Comparison of ENCODE assay signal across 9 mouse cellular contexts in the genomic region with DNA sequence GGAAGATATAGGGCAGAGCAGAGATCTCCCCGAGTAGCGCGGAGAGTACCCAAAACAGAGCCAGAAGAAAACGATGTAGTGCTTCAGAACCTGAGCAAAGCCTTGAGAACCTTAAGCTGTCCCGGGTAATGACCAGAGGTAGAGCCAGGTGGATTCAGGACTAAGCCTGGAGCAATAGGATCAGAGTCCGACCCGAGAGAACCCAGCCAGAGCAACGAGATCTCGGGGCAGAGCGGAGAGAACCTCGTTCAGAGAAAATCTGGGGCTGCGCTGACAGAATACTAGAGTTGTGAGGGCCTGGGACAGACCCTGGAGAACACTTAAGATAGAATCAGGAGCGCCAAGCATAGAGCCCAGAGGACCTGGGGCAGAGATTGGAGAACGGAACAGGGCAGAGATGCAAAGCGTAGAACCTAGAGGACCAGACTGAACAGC. TPM values are rescaled to one million over a fixed set of nuclear protein-coding genes. Genes with fewer than 3 reads are reported as not detected.
DNase-seq lines count a peak whose midpoint lies in the region; ATAC-seq lines count a peak whose summit lies in the region.
"Had no signal": no experiment of that assay in that cellular context is flagged by ENCODE, and none has a peak within 500 bp of the region (broad histone marks: within the 10 kb centered on the region; RNA-seq: fewer than 3 reads in every experiment).

No protein-coding gene starts in this region.

- H3K9ac ChIP-seq in embryonic facial prominence, embryonic 14.5 days (ENCODE audit: low read depth, low read length) = peak overlapping the region; percentile 74
- no peak overlapping the region for H3K9ac ChIP-seq in liver, embryonic 12.5 days

- intact Hi-C loops in heart, postnatal 36 days (cut with DNase I) = loop anchor here (2.0 to 5.0 kb wide), 3 partner anchors 39 to 201 kb away; no protein-coding TSS in a partner anchor

- no peak overlapping the region for H3K27ac ChIP-seq in embryonic facial prominence, embryonic 14.5 days (replicated peaks; ENCODE audit: low read depth, low read length)
- H3K27ac ChIP-seq in liver, embryonic 12.5 days = no peak overlapping the region

- peak overlapping the region; percentile 73 for H3K4me3 ChIP-seq in embryonic facial prominence, embryonic 14.5 days (ENCODE audit: low read depth, low read length)
- H3K4me3 ChIP-seq in liver, embryonic 12.5 days = peak overlapping the region; percentile 62
- H3K4me3 ChIP-seq: myocyte had no signal

- H3K36me3 ChIP-seq in embryonic facial prominence, embryonic 14.5 days (ENCODE audit: control insufficient read depth, insufficient read depth, low read length) = no peaks in the 10 kb centered on the region
- H3K36me3 ChIP-seq in liver, embryonic 12.5 days = no peaks in the 10 kb centered on the region

- H3K4me2 ChIP-seq in embryonic facial prominence, embryonic 14.5 days (ENCODE audit: low read depth, low read length) = peak overlapping the region; percentile 94
- H3K4me2 ChIP-seq in liver, embryonic 12.5 days = peak overlapping the region; percentile 81

- 0 out of 2 replicates have a peak, but pooled peaks cover 4% of the 10 kb centered on the region for H3K4me1 ChIP-seq in embryonic facial prominence, embryonic 14.5 days (ENCODE audit: control insufficient read depth, insufficient read depth, low read length)
- peaks cover 24% of the 10 kb centered on the region for H3K4me1 ChIP-seq in liver, embryonic 12.5 days

- H3K9me3 ChIP-seq in embryonic facial prominence, embryonic 14.5 days (ENCODE audit: control insufficient read depth, low read length) = 0 out of 2 replicates have a peak, but pooled peaks cover 2% of the 10 kb centered on the region
- H3K9me3 ChIP-seq in liver, embryonic 12.5 days (replicated peaks) = no peaks in the 10 kb centered on the region

- H3K27me3 ChIP-seq in embryonic facial prominence, embryonic 14.5 days (replicated peaks; ENCODE audit: control insufficient read depth, insufficient read depth, low read length) = peaks cover 30% of the 10 kb centered on the region
- H3K27me3 ChIP-seq in liver, embryonic 12.5 days (replicated peaks) = peaks cover 74% of the 10 kb centered on the region

- DNase-seq in layer of hippocampus, postnatal 14 days (ENCODE audit: low spot score in 2 of 2) = peak; percentile 11 to 21
- no peak for DNase-seq in layer of hippocampus, adult 9-11 months
- DNase-seq in embryonic facial prominence, embryonic 14.5 days (ENCODE audit: low spot score) = no peak
- DNase-seq in heart, postnatal 36 days = peak; percentile 46 to 59
- peak; percentile 16 for DNase-seq in right cerebral cortex, adult 18-20 months
- no peak for DNase-seq in layer of hippocampus, adult 9-10 months (ENCODE audit: low spot score)

- 3% methylated on average over 15 of the region's 15 CpGs for WGBS in embryonic facial prominence, embryonic 14.5 days
- 5% methylated on average over 15 of the region's 15 CpGs for WGBS in liver, embryonic 12.5 days (ENCODE audit: insufficient replicate concordance)

- ATAC-seq in embryonic facial prominence, embryonic 14.5 days (ENCODE audit: low read depth) = no peak
- no peak for ATAC-seq in liver, embryonic 12.5 days
- no peak for ATAC-seq in erythroid progenitor cell, adult 5-6 weeks (replicated peaks; ENCODE audit: low FRiP score, poor library complexity, severe bottlenecking)

RNA-seq across cellular contexts. Expression of a gene that starts 0.9 kb away (rescaled TPM):
- total RNA-seq in layer of hippocampus, postnatal 14 days (2021) = 10 to 100 TPM; 26.4 to 27.1 TPM
- polyA plus RNA-seq in embryonic facial prominence, embryonic 14.5 days (2014; fragmentation: Nextera tagmentation; extraction: Ambion mirVana) = 3.0 and 4.6 TPM in 2 replicates
- 100 to 1,000 TPM; 117 to 127 TPM for total RNA-seq in heart, postnatal 36 days (2021)
- polyA plus RNA-seq in liver, embryonic 12.5 days (2016; fragmentation: Nextera tagmentation; extraction: Ambion mirVana) = 0.26 and 0.36 TPM in 2 replicates
- total RNA-seq in erythroid progenitor cell, adult 5-6 weeks (2015; ENCODE audit: low replicate concordance) = 0.42 TPM in 1 of 2 replicates, not detected in the other
- total RNA-seq in erythroid progenitor cell, adult 5-6 weeks (2017; ENCODE audit: low replicate concordance) = 0.26 and 0.45 TPM in 2 replicates

Comparison
In these comparisons a context has a peak if more than half of its experiments do, and no peak if none do; other contexts are left out.
1. DNase-seq: peak in layer of hippocampus, postnatal 14 days (2 of 2), heart, postnatal 36 days (2 of 2) and right cerebral cortex, adult 18-20 months (single experiment); none in layer of hippocampus, adult 9-11 months (single experiment), embryonic facial prominence, embryonic 14.5 days (single experiment) and layer of hippocampus, adult 9-10 months (single experiment).
2. RNA of a gene that starts 0.9 kb away (total RNA-seq): 117 to 127 TPM in heart, postnatal 36 days and 26.4 to 27.1 TPM in layer of hippocampus, postnatal 14 days; 0.26 to 0.45 TPM in erythroid progenitor cell, adult 5-6 weeks; every median in the first group is over 10 times any median in the second.